Mouse (Mus musculus) ES-E14 (cell line): ENCODE data around the gene Cmah. TPM values are rescaled to one million over a fixed set of nuclear protein-coding genes. Genes with fewer than 3 reads are reported as not detected.

ENCODE experiments used
- DNase-seq: peaks from one replicate; pipeline ENCODE4 v3.0.0-alpha.2; 2013; ENCODE audit warnings: low read depth, low spot score
- H3K27ac ChIP-seq: 2 replicates; pipeline ENCODE4 v1.5.1; 2012; ENCODE audit warnings: low read depth, mild to moderate bottlenecking, low read length, moderate library complexity, mixed read lengths; ENCODE audit not compliant: poor library complexity, insufficient read depth, severe bottlenecking
- H3K36me3 ChIP-seq: 2 replicates; pipeline ENCODE4 v1.6.1; 2012; ENCODE audit warnings: mild to moderate bottlenecking, low read length, moderate library complexity, mixed read lengths; ENCODE audit not compliant: control insufficient read depth, poor library complexity, insufficient read depth, severe bottlenecking
- H3K4me1 ChIP-seq, 2 experiments: fragments of 150-350 bp in 1 of 2; sonication (generic) in 1 of 2; 2 replicates each; pipeline ENCODE4 v1.6.1; 2012; ENCODE audit warnings: low read length in 2 of 2, mild to moderate bottlenecking in 1 of 2, mixed read lengths in 1 of 2; ENCODE audit not compliant: control insufficient read depth in 2 of 2, insufficient read depth in 2 of 2, poor library complexity in 1 of 2
- H3K4me3 ChIP-seq, 2 experiments: fragments of 150-350 bp in 1 of 2; sonication (generic) in 1 of 2; 2 replicates each; pipeline ENCODE4 v1.5.1; 2012; ENCODE audit warnings: low read length in 2 of 2, low read depth in 1 of 2, mild to moderate bottlenecking in 1 of 2, mixed read lengths in 1 of 2; ENCODE audit not compliant: insufficient read depth in 1 of 2, poor library complexity in 1 of 2, severe bottlenecking in 1 of 2
- H3K9ac ChIP-seq: 2 replicates; pipeline ENCODE4 v1.6.1; 2012; ENCODE audit warnings: low read depth, mild to moderate bottlenecking, low read length, mixed read lengths; ENCODE audit not compliant: poor library complexity, insufficient read depth, severe bottlenecking
- H3K9me3 ChIP-seq: fragments of 150-350 bp; sonication (generic); 2 replicates; pipeline ENCODE4 v1.6.1; 2012; ENCODE audit warnings: low read depth, mild to moderate bottlenecking, low read length; ENCODE audit not compliant: control insufficient read depth, insufficient read depth
- CHD2 ChIP-seq: IDR thresholded peaks from 2 replicates; pipeline ENCODE4 v1.6.1; 2014; ENCODE audit warnings: mild to moderate bottlenecking, low read depth, low read length, inconsistent platforms
- HCFC1 ChIP-seq: IDR thresholded peaks from 2 replicates; pipeline ENCODE4 v1.6.1; 2012; ENCODE audit warnings: low read length, inconsistent platforms, borderline replicate concordance; ENCODE audit not compliant: insufficient read depth
- MAFK ChIP-seq: IDR thresholded peaks from 2 replicates; pipeline ENCODE4 v1.6.1; 2014; ENCODE audit warnings: mild to moderate bottlenecking, low read depth, low read length, inconsistent platforms; ENCODE audit not compliant: insufficient read depth
- ZC3H11A ChIP-seq: IDR thresholded peaks from 2 replicates; pipeline ENCODE4 v1.6.1; 2012; ENCODE audit warnings: low read depth, mild to moderate bottlenecking, inconsistent platforms, low read length, borderline replicate concordance
- ZNF384 ChIP-seq: IDR thresholded peaks from 2 replicates; pipeline ENCODE4 v1.6.1; 2012; ENCODE audit warnings: low read depth, low read length, inconsistent platforms
- in situ Hi-C, 2 experiments: fragments of 600-800 bp; cut with MboI; formaldehyde crosslinking; loops; one replicate each; pipeline ENCODE4 v1.15.1; 2025; ENCODE audit warnings: low sequenced_read_pairs in 2 of 2, inconsistent platforms in 1 of 2; ENCODE audit not compliant: unreplicated experiment in 2 of 2
- total RNA-seq: library from RNA; depleted of rRNA; stranded (reverse); fragments of 300-350 nt; gene quantifications from 2 replicates; pipeline ENCODE4 v1.2.3, GENCODE M21; 2012

The Cmah gene
- total RNA-seq, 1 experiment = 0.18 TPM

- no peaks in the 10 kb centered on the region for H3K4me1 ChIP-seq
- in situ Hi-C loops = no loop called here
- DNase-seq = peak; percentile 37
- no peaks in the 10 kb centered on the region for H3K9me3 ChIP-seq
- H3K36me3 ChIP-seq = no peaks in the 10 kb centered on the region
- H3K27ac ChIP-seq = no peak overlapping the region
- no peak overlapping the region for H3K4me3 ChIP-seq
- TF ChIP-seq HCFC1 (no peak), ZNF384 (peak; percentile 96), ZC3H11A (peak; percentile 53; the same call in 1 of the 2 replicates)
- H3K9ac ChIP-seq = no peak overlapping the region
Measured at GRCm38 (mm10) chr13:24416409-24416808, 89.2 kb downstream of the Cmah start.

- TF ChIP-seq HCFC1 (no peak), ZC3H11A (no peak), CHD2 (no peak), MAFK (0 out of 2 replicates have a peak, but pooled peaks have one; percentile 64)
- Histone ChIP-seq H3K4me3 (no peak overlapping the region), H3K9me3 (no peaks in the 10 kb centered on the region), H3K27ac (no peak overlapping the region), H3K36me3 (no peaks in the 10 kb centered on the region), H3K9ac (no peak overlapping the region), H3K4me1 (no peaks in the 10 kb centered on the region)
- in situ Hi-C loops = no loop called here
- DNase-seq = no peak
Measured at GRCm38 (mm10) chr13:24418024-24418423, 90.8 kb downstream of the Cmah start.

GRCm38 (mm10) chr13:24418814-24419213 is 91.6 kb downstream of the Cmah start:
- Histone ChIP-seq H3K36me3 (no peaks in the 10 kb centered on the region), H3K4me3 (no peak overlapping the region), H3K27ac (no peak overlapping the region), H3K9ac (no peak overlapping the region), H3K4me1 (no peaks in the 10 kb centered on the region), H3K9me3 (no peaks in the 10 kb centered on the region)
- TF ChIP-seq HCFC1 (no peak), ZC3H11A (no peak), MAFK (no peak), CHD2 (no peak), ZNF384 (no peak)
- in situ Hi-C loops = no loop called here
- no peak for DNase-seq

DNA sequence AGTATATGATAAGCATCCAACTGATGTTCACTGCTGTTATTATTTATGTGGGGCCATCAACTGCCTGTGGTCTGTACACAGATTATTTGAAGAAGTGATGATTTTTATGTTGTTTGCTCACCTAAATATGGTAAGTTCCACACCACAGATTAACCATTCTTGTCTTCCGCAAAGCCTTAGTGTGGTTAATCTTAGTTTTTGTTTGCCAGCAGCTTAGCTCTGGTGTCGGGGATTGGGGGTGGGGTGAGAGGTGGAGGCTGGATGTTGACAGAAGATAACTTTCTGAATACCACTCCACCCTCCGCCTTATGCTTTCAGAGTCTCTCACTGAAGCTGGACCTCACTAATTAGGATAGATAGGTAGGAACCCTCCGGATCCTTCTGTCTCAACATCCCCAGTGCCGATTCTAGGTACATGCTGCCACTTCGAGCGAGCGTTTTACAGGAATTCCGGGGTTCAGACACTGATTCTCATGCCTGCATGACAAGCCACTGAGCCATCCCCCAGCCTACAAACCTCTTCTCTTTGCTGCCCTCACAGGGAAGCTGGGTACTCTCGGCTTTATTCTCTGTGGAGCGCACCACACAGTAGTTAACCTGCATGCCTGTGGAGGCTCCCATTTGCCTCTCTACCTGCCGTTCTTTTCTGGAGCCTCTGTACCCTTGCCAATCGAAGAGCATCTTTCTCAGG is 92.5 kb downstream of the Cmah start:
- no peak for DNase-seq

GRCm38 (mm10) chr13:24421987-24422386 is 94.8 kb downstream of the Cmah start:
- in situ Hi-C loops = no loop called here
- H3K36me3 ChIP-seq = no peaks in the 10 kb centered on the region
- H3K4me3 ChIP-seq = no peak overlapping the region
- DNase-seq = no peak
- no peaks in the 10 kb centered on the region for H3K9me3 ChIP-seq
- H3K4me1 ChIP-seq = no peaks in the 10 kb centered on the region
- no peak overlapping the region for H3K27ac ChIP-seq
- TF ChIP-seq ZC3H11A (no peak), CHD2 (no peak), MAFK (no peak), ZNF384 (no peak), HCFC1 (no peak)
- H3K9ac ChIP-seq = no peak overlapping the region

More for the DNA sequence above, 92.5 kb downstream of the Cmah start:
- no peaks in the 10 kb centered on the region for H3K9me3 ChIP-seq
- H3K27ac ChIP-seq = no peak overlapping the region
- H3K4me1 ChIP-seq = no peaks in the 10 kb centered on the region
- in situ Hi-C loops = no loop called here
- no peak for TF ChIP-seq ZC3H11A
- TF ChIP-seq ZNF384 = no peak
- TF ChIP-seq HCFC1 = no peak
- TF ChIP-seq CHD2 = no peak
- no peak for TF ChIP-seq MAFK
- no peaks in the 10 kb centered on the region for H3K36me3 ChIP-seq
- no peak overlapping the region for H3K4me3 ChIP-seq
- no peak overlapping the region for H3K9ac ChIP-seq
